Mouse (Mus musculus) neural tube, postnatal 0 days (tissue): Measurements from ENCODE around the gene Clcn7. TPM values are rescaled to one million over a fixed set of nuclear protein-coding genes. Genes with fewer than 3 reads are reported as not detected.

Experiments
- polyA plus RNA-seq: library from polyadenylated mRNA; unstranded; fragments of >200 nt; fragmentation: Nextera tagmentation; extraction: Ambion mirVana; gene quantifications from 2 replicates; pipeline ENCODE4 v1.2.1, GENCODE M21; 2015

Gene Clcn7
- polyA plus RNA-seq, result 19.8 and 20.7 TPM in 2 replicates

GRCm38 (mm10) chr17:25133275-25133698 is at the start of gene Clcn7:
Gene Clcn7, plus strand, starts transcription at chr17:25133391.

GRCm38 (mm10) chr17:25083444-25083931 is 49.7 kb upstream of the Clcn7 start, which contains the start of gene Tmem204:
Gene Tmem204, minus strand, starts transcription at chr17:25083591.

GRCm38 (mm10) chr17:25115664-25116432 is 17.3 kb upstream of the Clcn7 start, which contains the start of gene Telo2:
Gene Telo2, minus strand, starts transcription at chr17:25115967.

GRCm38 (mm10) chr17:25120406-25120805 is 12.8 kb upstream of the Clcn7 start, which contains the start of gene Ptx4:
Gene Ptx4, plus strand, starts transcription at chr17:25120760.

GRCm38 (mm10) chr17:25162161-25162560 is 29.0 kb downstream of the Clcn7 start, which contains the start of gene Ccdc154:
Gene Ccdc154, plus strand, starts transcription at chr17:25162461.

GRCm38 (mm10) chr17:25175411-25175810 is 42.2 kb downstream of the Clcn7 start, which contains the start of gene Gm38655:
Gene Gm38655, minus strand, starts transcription at chr17:25175471.

GRCm38 (mm10) chr17:25184129-25184691 is 51.0 kb downstream of the Clcn7 start, which contains the start of gene BC003965:
Gene BC003965, plus strand, starts transcription at chr17:25184554.

GRCm38 (mm10) chr17:25188150-25189031 is 55.2 kb downstream of the Clcn7 start, which contains the start of gene Unkl:
Gene Unkl, plus strand, starts transcription at chr17:25188397.

Other genes starting within 250 kb of the Clcn7 start
- 61.6 and 67.5 TPM in 2 replicates for gene Nubp2, start 247.0 kb upstream of the Clcn7 start, polyA plus RNA-seq
- gene Spsb3, start 246.7 kb upstream of the Clcn7 start, polyA plus RNA-seq, result 85.2 and 90.4 TPM in 2 replicates
- 28.3 and 29.9 TPM in 2 replicates for gene Eme2, start 238.3 kb upstream of the Clcn7 start, polyA plus RNA-seq
- 131 and 137 TPM in 2 replicates for gene Mrps34, start 238.3 kb upstream of the Clcn7 start, polyA plus RNA-seq
- gene Nme3, start 236.9 kb upstream of the Clcn7 start, polyA plus RNA-seq, result 123 TPM in 2 replicates
- gene Mapk8ip3, start 196.4 kb upstream of the Clcn7 start, polyA plus RNA-seq, result 58.6 and 70.9 TPM in 2 replicates
- gene Jpt2, start 172.7 kb upstream of the Clcn7 start, polyA plus RNA-seq, result 43.4 and 45.3 TPM in 2 replicates
- gene Cramp1l, start 117.6 kb upstream of the Clcn7 start, polyA plus RNA-seq, result 5.0 and 5.6 TPM in 2 replicates
- gene Ift140, start 117.3 kb upstream of the Clcn7 start, polyA plus RNA-seq, result 10.6 and 12.1 TPM in 2 replicates
- gene Tmem204, start 49.8 kb upstream of the Clcn7 start, polyA plus RNA-seq, result 10.5 and 10.7 TPM in 2 replicates
- gene Telo2, start 17.4 kb upstream of the Clcn7 start, polyA plus RNA-seq, result 38.9 and 43.9 TPM in 2 replicates
- gene Ptx4, start 12.6 kb upstream of the Clcn7 start, polyA plus RNA-seq, result 0.50 and 0.94 TPM in 2 replicates
- gene Ccdc154, start 29.1 kb downstream of the Clcn7 start, polyA plus RNA-seq, result not detected in 2 replicates
- gene Gm38655, start 42.1 kb downstream of the Clcn7 start, polyA plus RNA-seq, result not detected in 2 replicates
- 29.8 and 30.3 TPM in 2 replicates for gene BC003965, start 51.2 kb downstream of the Clcn7 start, polyA plus RNA-seq
- gene Unkl, start 55.0 kb downstream of the Clcn7 start, polyA plus RNA-seq, result 14.4 and 15.5 TPM in 2 replicates
- gene Gnptg, start 106.7 kb downstream of the Clcn7 start, polyA plus RNA-seq, result 127 and 128 TPM in 2 replicates
- 62.0 and 68.2 TPM in 2 replicates for gene Tsr3, start 106.8 kb downstream of the Clcn7 start, polyA plus RNA-seq
- 26.6 and 31.1 TPM in 2 replicates for gene Baiap3, start 123.0 kb downstream of the Clcn7 start, polyA plus RNA-seq
- gene Ube2i, start 141.2 kb downstream of the Clcn7 start, polyA plus RNA-seq, result 306 and 315 TPM in 2 replicates
- gene Prss34, start 165.0 kb downstream of the Clcn7 start, polyA plus RNA-seq, result not detected in 2 replicates
- not detected in 2 replicates for gene Prss28, start 175.3 kb downstream of the Clcn7 start, polyA plus RNA-seq
- gene Prss29, start 185.3 kb downstream of the Clcn7 start, polyA plus RNA-seq, result not detected in 2 replicates
- not detected in 2 replicates for gene Tpsab1, start 212.2 kb downstream of the Clcn7 start, polyA plus RNA-seq
- 0.56 and 0.80 TPM in 2 replicates for gene Tpsb2, start 232.9 kb downstream of the Clcn7 start, polyA plus RNA-seq
- 0.51 and 1.2 TPM in 2 replicates for gene Tpsg1, start 235.9 kb downstream of the Clcn7 start, polyA plus RNA-seq